Mouse (Mus musculus) ES-E14 (cell line): ENCODE data around the gene Muc3a. TPM values are rescaled to one million over a fixed set of nuclear protein-coding genes. Genes with fewer than 3 reads are reported as not detected.

Source experiments
- DNase-seq: peaks from one replicate; pipeline ENCODE4 v3.0.0-alpha.2; 2013; ENCODE audit warnings: low read depth, low spot score
- H3K27ac ChIP-seq: 2 replicates; pipeline ENCODE4 v1.5.1; 2012; ENCODE audit warnings: low read depth, mild to moderate bottlenecking, low read length, moderate library complexity, mixed read lengths; ENCODE audit not compliant: poor library complexity, insufficient read depth, severe bottlenecking
- H3K36me3 ChIP-seq: 2 replicates; pipeline ENCODE4 v1.6.1; 2012; ENCODE audit warnings: mild to moderate bottlenecking, low read length, moderate library complexity, mixed read lengths; ENCODE audit not compliant: control insufficient read depth, poor library complexity, insufficient read depth, severe bottlenecking
- H3K4me1 ChIP-seq, 2 experiments: fragments of 150-350 bp in 1 of 2; sonication (generic) in 1 of 2; 2 replicates each; pipeline ENCODE4 v1.6.1; 2012; ENCODE audit warnings: low read length in 2 of 2, mild to moderate bottlenecking in 1 of 2, mixed read lengths in 1 of 2; ENCODE audit not compliant: control insufficient read depth in 2 of 2, insufficient read depth in 2 of 2, poor library complexity in 1 of 2
- H3K4me3 ChIP-seq, 2 experiments: fragments of 150-350 bp in 1 of 2; sonication (generic) in 1 of 2; 2 replicates each; pipeline ENCODE4 v1.5.1; 2012; ENCODE audit warnings: low read length in 2 of 2, low read depth in 1 of 2, mild to moderate bottlenecking in 1 of 2, mixed read lengths in 1 of 2; ENCODE audit not compliant: insufficient read depth in 1 of 2, poor library complexity in 1 of 2, severe bottlenecking in 1 of 2
- H3K9ac ChIP-seq: 2 replicates; pipeline ENCODE4 v1.6.1; 2012; ENCODE audit warnings: low read depth, mild to moderate bottlenecking, low read length, mixed read lengths; ENCODE audit not compliant: poor library complexity, insufficient read depth, severe bottlenecking
- H3K9me3 ChIP-seq: fragments of 150-350 bp; sonication (generic); 2 replicates; pipeline ENCODE4 v1.6.1; 2012; ENCODE audit warnings: low read depth, mild to moderate bottlenecking, low read length; ENCODE audit not compliant: control insufficient read depth, insufficient read depth
- CHD2 ChIP-seq: IDR thresholded peaks from 2 replicates; pipeline ENCODE4 v1.6.1; 2014; ENCODE audit warnings: mild to moderate bottlenecking, low read depth, low read length, inconsistent platforms
- HCFC1 ChIP-seq: IDR thresholded peaks from 2 replicates; pipeline ENCODE4 v1.6.1; 2012; ENCODE audit warnings: low read length, inconsistent platforms, borderline replicate concordance; ENCODE audit not compliant: insufficient read depth
- MAFK ChIP-seq: IDR thresholded peaks from 2 replicates; pipeline ENCODE4 v1.6.1; 2014; ENCODE audit warnings: mild to moderate bottlenecking, low read depth, low read length, inconsistent platforms; ENCODE audit not compliant: insufficient read depth
- ZC3H11A ChIP-seq: IDR thresholded peaks from 2 replicates; pipeline ENCODE4 v1.6.1; 2012; ENCODE audit warnings: low read depth, mild to moderate bottlenecking, inconsistent platforms, low read length, borderline replicate concordance
- ZNF384 ChIP-seq: IDR thresholded peaks from 2 replicates; pipeline ENCODE4 v1.6.1; 2012; ENCODE audit warnings: low read depth, low read length, inconsistent platforms
- in situ Hi-C, 2 experiments: fragments of 600-800 bp; cut with MboI; formaldehyde crosslinking; loops; one replicate each; pipeline ENCODE4 v1.15.1; 2025; ENCODE audit warnings: low sequenced_read_pairs in 2 of 2, inconsistent platforms in 1 of 2; ENCODE audit not compliant: unreplicated experiment in 2 of 2
- total RNA-seq: library from RNA; depleted of rRNA; stranded (reverse); fragments of 300-350 nt; gene quantifications from 2 replicates; pipeline ENCODE4 v1.2.3, GENCODE M21; 2012

Muc3a gene
- total RNA-seq, 1 experiment, result 0.36 TPM

DNA sequence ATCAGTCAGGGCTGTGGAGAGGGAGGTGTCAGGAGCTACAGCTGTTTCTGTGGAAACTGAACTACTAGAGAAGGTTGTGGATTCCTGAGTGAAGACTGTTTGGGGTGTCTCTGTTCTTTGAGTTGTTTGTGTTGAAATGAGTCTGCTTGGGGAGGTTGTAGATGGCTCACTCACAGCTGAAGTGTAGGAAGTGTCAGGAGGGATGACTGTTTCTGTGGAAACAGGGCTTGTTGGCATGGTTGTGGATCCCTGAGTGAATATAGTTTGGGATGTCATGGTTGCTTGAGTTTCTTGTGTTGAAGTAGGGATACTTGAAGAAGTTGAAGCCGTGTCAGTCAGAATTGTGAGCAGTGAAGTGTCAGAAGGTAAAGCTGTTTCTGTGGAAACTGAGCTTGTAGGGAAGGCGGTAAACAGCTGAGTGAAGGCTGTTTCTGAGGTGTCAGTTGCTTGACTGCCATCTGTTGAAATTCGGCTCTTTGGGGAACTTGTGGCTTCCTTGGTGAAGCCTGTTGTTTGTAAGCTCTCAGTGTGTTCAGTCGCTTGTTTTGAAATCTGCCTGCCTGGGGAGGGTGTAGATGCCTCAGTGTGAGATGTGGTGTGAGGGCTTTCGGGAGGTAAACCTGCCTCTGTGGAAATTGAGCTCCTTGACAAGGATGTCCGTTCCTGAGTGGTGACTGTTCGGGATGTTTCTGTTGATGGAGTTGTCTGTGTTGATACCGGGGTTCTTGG, 32.4 kb downstream of the Muc3a start:
- H3K27ac ChIP-seq, result no peak overlapping the region
- TF ChIP-seq MAFK (no peak), CHD2 (no peak), ZNF384 (no peak), HCFC1 (no peak), ZC3H11A (no peak)
- H3K9ac ChIP-seq, result no peak overlapping the region
- no peak for DNase-seq
- no peak overlapping the region for H3K4me3 ChIP-seq
- in situ Hi-C loops, result no loop called here
- no peaks in the 10 kb centered on the region for H3K9me3 ChIP-seq
- no peaks in the 10 kb centered on the region for H3K4me1 ChIP-seq
- H3K36me3 ChIP-seq, result no peaks in the 10 kb centered on the region

DNA sequence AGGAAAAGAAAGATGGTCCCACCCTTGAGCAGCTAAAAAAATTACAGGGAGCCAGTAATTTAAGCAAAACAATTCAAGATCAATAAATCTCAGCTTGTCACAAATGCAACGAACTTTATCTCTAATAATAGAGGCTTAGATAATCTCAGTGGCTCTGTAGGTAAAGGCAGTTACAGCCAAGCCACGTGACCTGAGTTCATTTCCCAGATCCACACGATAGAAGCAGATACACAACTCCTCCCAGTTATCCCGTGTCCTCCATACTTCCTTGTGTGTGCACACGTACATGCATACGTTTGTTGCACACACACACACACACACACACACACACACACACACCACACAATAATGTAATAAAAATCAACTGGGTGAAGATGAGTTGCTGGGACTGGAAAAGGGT, 38.2 kb downstream of the Muc3a start:
- Histone ChIP-seq H3K4me1 (no peaks in the 10 kb centered on the region), H3K9me3 (no peaks in the 10 kb centered on the region), H3K9ac (no peak overlapping the region), H3K27ac (no peak overlapping the region), H3K36me3 (no peaks in the 10 kb centered on the region), H3K4me3 (no peak overlapping the region)
- DNase-seq, result no peak
- in situ Hi-C loops, result no loop called here
- TF ChIP-seq CHD2 (no peak), ZNF384 (no peak), ZC3H11A (no peak)

DNA sequence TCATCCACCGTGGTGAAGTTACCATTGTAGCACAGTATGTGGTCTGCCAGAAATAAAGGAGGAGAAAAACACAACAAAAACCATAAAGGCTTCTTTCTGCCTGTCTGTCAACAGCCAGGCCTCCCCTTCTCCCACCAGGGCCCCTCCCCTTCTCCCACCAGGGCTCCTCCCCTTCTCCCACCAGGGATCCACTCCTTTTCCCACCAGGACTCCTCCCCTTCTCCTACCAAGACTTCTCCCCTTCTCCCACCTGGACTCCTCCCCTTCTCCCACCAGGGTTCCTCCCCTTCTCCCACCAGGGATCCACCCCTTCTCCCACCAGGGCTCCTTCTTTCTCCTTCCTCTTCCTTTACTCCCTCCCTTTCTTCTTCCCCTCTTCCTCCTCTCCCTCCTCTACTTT, 39.6 kb downstream of the Muc3a start:
- no peak for TF ChIP-seq ZNF384
- TF ChIP-seq ZC3H11A, result no peak
- no peak for TF ChIP-seq CHD2
- no peak for TF ChIP-seq MAFK
- peak; percentile 48 for DNase-seq
- Histone ChIP-seq H3K4me1 (no peaks in the 10 kb centered on the region), H3K27ac (no peak overlapping the region), H3K4me3 (no peak overlapping the region), H3K36me3 (no peaks in the 10 kb centered on the region), H3K9ac (no peak overlapping the region), H3K9me3 (no peaks in the 10 kb centered on the region)
- in situ Hi-C loops, result no loop called here

DNA sequence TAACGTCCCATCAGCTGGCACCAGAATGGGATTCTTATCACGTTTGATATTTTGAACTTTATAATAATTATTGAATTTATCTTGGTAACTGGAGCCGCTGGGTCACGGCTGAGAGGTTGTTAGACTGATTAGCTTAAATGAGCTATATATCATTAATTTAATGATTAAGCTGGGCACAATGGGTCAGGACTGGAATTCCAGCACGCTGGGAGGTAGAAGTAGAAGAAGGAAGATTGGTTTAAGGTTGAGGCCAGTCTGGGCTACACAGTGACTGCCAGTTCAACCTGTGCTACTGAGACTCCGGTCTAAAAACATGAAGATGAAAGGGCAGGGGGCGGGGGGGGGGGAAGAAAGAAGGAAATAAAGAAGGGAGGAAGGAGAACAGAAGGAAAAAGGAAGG, 40.7 kb downstream of the Muc3a start:
- in situ Hi-C loops, result no loop called here
- TF ChIP-seq ZNF384, result no peak
- TF ChIP-seq MAFK, result no peak
- TF ChIP-seq HCFC1, result no peak
- TF ChIP-seq CHD2, result no peak
- TF ChIP-seq ZC3H11A, result no peak
- Histone ChIP-seq H3K4me3 (no peak overlapping the region), H3K4me1 (no peaks in the 10 kb centered on the region; a peak in 1 of 4 replicates), H3K36me3 (no peaks in the 10 kb centered on the region), H3K9ac (no peak overlapping the region), H3K9me3 (no peaks in the 10 kb centered on the region), H3K27ac (no peak overlapping the region)
- no peak for DNase-seq
